Mouse (Mus musculus): ENCODE measurements at regions not wholly inside any gene's neighbourhood (a gene's known extent, or its start where the extent isn't known, plus 50 kb on each side); places are given as distances from the start of the nearest gene placed in this dataset.

- TF ChIP-seq POLR2A (IDR thresholded peaks at IDR 0.05; ENCODE audit: extremely low read depth, insufficient read depth, low read length) = no peak
- TF ChIP-seq CTCF (IDR thresholded peaks at IDR 0.05; ENCODE audit: low read depth, low read length) = no peak
Measured at GRCm38 (mm10) chr7:51745598-51745997, 116.2 kb upstream of the Gas2 start.

All from liver, adult 2 months (tissue).